In the genomic region with DNA sequence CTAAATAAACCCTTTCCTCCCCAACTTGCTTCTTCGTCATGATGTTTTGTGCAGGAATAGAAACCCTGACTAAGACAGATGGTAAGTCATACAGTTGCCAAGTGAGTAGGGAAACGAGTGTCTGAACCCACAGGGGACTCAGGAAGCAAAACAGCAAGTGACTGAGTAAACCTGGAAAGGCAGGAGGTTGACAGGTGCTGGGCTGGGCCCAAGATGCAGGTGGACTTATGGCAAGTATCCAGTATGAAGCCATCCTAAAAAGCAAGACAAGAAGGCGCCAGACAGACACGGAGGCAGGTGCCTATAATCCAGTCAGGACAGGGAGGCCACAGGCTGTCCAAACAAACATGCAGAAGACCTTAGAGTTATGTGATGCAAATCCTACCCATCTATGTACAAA, we compare ENCODE assay signal across 21 mouse cellular contexts.
DNase-seq lines count a peak whose midpoint lies in the region; ATAC-seq and TF ChIP-seq lines count a peak whose summit lies in the region.
"Had no signal": no experiment of that assay in that cellular context is flagged by ENCODE, and none has a peak within 500 bp of the region (broad histone marks: within the 10 kb centered on the region; RNA-seq: fewer than 3 reads in every experiment).

No protein-coding gene starts in this region.

- no peak overlapping the region for H3K4me2 ChIP-seq in midbrain, embryonic 15.5 days
- H3K4me2 ChIP-seq: embryonic facial prominence, embryonic 13.5 days; forebrain, embryonic 12.5 days; heart, embryonic 12.5 days; hindbrain, embryonic 15.5 days had no signal

- H3K4me3 ChIP-seq in cerebellum, adult 2 months (replicated peaks; ENCODE audit: insufficient read depth, low read depth, low read length) = no peak overlapping the region
- no peak overlapping the region for H3K4me3 ChIP-seq in midbrain, embryonic 15.5 days
- H3K4me3 ChIP-seq: embryonic facial prominence, embryonic 13.5 days; forebrain, embryonic 12.5 days; heart, adult 2 months; heart, embryonic 12.5 days; hindbrain, embryonic 15.5 days had no signal

- no peak for TF ChIP-seq CTCF in cerebellum, adult 2 months (IDR thresholded peaks at IDR 0.05; ENCODE audit: borderline replicate concordance, insufficient read depth, low read depth, low read length)

- TF ChIP-seq POLR2A in cerebellum, adult 2 months (IDR thresholded peaks at IDR 0.05; ENCODE audit: borderline replicate concordance, insufficient read depth, low read length) = no peak

- 12% methylated on average over 4 of the region's 4 CpGs for WGBS in cerebellum, adult 2 months
- 83% methylated on average over 4 of the region's 4 CpGs for WGBS in midbrain, embryonic 15.5 days

- no peak overlapping the region for H3K9ac ChIP-seq in midbrain, embryonic 15.5 days
- H3K9ac ChIP-seq: embryonic facial prominence, embryonic 13.5 days; forebrain, embryonic 12.5 days; forebrain, postnatal 0 days; heart, embryonic 12.5 days; hindbrain, embryonic 15.5 days had no signal

- no peaks in the 10 kb centered on the region for H3K9me3 ChIP-seq in midbrain, embryonic 15.5 days
- H3K9me3 ChIP-seq: embryonic facial prominence, embryonic 13.5 days; forebrain, embryonic 12.5 days; G1E; heart, embryonic 12.5 days; hindbrain, embryonic 15.5 days had no signal

- no peak for DNase-seq in cerebellum, postnatal 4 days (ENCODE audit: low spot score in 2 of 2)
- DNase-seq in cerebellum, adult 2 months = peak; percentile 48 to 78
- DNase-seq in cerebellum, postnatal 10 days = peak; percentile 57 to 62
- no peak for DNase-seq in gastrocnemius, adult 18-20 months (ENCODE audit: low spot score)
- no peak for DNase-seq in MN1 (ENCODE audit: low spot score)
- DNase-seq: adrenal gland, postnatal 10 days; B cell, adult 2 months; forebrain, postnatal 0 days; gastrocnemius, postnatal 10 days; heart, adult 2 months; heart, postnatal 36 days; kidney, adult 2 months had no signal

- H3K36me3 ChIP-seq in midbrain, embryonic 15.5 days (replicated peaks) = no peaks in the 10 kb centered on the region
- H3K36me3 ChIP-seq: embryonic facial prominence, embryonic 13.5 days; forebrain, embryonic 12.5 days; G1E; heart, embryonic 12.5 days; hindbrain, embryonic 15.5 days had no signal

- ATAC-seq in cerebellum, adult (ENCODE audit: insufficient number of reproducible peaks, low FRiP score, low TSS enrichment) = peak; percentile 45; the same call in 1 of the 2 replicates
- no peak for ATAC-seq in midbrain, embryonic 15.5 days (replicated peaks)
- ATAC-seq: CD4-positive, CD25-positive, alpha-beta regulatory T cell, adult 4 months; forebrain, postnatal 0 days; intestine, embryonic 16.5 days had no signal

- H3K27ac ChIP-seq in cerebellum, adult 2 months (ENCODE audit: insufficient read depth, low read length) = no peak overlapping the region
- no peak overlapping the region for H3K27ac ChIP-seq in midbrain, embryonic 15.5 days
- H3K27ac ChIP-seq: embryonic facial prominence, embryonic 13.5 days; forebrain, embryonic 12.5 days; heart, adult 2 months; hindbrain, embryonic 15.5 days had no signal

- H3K27me3 ChIP-seq in cerebellum, adult 2 months (ENCODE audit: control insufficient read depth, insufficient read depth, low read length) = no peaks in the 10 kb centered on the region
- H3K27me3 ChIP-seq in midbrain, embryonic 15.5 days (replicated peaks) = no peaks in the 10 kb centered on the region
- H3K27me3 ChIP-seq: embryonic facial prominence, embryonic 13.5 days; forebrain, embryonic 12.5 days; heart, embryonic 12.5 days; hindbrain, embryonic 15.5 days had no signal

- H3K4me1 ChIP-seq in cerebellum, adult 2 months (ENCODE audit: control insufficient read depth, insufficient read depth, low read length) = peaks cover 3% of the 10 kb centered on the region; the same call in 1 of the 2 replicates
- peaks cover 20% of the 10 kb centered on the region for H3K4me1 ChIP-seq in midbrain, embryonic 15.5 days
- H3K4me1 ChIP-seq: embryonic facial prominence, embryonic 13.5 days had no signal

Comparison
In these comparisons a context has a peak if more than half of its experiments do, and no peak if none do; other contexts are left out.
1. DNase-seq: peak in cerebellum, adult 2 months (2 of 2) and cerebellum, postnatal 10 days (2 of 2); none in cerebellum, postnatal 4 days (0 of 2), gastrocnemius, adult 18-20 months (single experiment) and MN1 (single experiment).